Mouse (Mus musculus) spleen, postnatal 14 days (tissue): ENCODE data around the gene Col6a4.

Experiments used
- DNase-seq, 2 experiments: peaks; one replicate each; pipeline ENCODE4 v3.0.0; 2021 to 2022; ENCODE audit warnings: low spot score in 2 of 2

Col6a4 gene

DNA sequence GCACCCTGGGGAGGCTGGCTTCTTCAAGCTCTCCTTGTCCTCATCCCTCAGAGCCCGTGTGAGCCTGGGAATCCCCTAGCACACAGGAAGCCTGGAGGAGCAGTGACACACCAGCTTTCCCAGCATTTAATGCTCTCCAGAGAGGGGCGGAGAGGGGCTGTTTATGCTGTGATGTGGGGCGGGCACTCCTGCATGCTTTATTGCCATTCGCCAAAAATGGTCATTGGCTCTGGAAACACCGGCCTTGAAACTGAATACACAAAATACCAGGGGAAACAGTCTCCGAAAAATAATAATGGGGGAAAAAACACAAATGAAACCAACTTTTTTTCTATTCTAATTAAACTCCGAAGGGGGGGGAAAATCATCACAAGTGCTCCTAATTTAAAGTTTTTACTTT, at the start of gene Col6a4:
Gene Col6a4 (minus strand): TSS at position 101 of the 400 bp plus-strand sequence.
- no peak for DNase-seq

DNA sequence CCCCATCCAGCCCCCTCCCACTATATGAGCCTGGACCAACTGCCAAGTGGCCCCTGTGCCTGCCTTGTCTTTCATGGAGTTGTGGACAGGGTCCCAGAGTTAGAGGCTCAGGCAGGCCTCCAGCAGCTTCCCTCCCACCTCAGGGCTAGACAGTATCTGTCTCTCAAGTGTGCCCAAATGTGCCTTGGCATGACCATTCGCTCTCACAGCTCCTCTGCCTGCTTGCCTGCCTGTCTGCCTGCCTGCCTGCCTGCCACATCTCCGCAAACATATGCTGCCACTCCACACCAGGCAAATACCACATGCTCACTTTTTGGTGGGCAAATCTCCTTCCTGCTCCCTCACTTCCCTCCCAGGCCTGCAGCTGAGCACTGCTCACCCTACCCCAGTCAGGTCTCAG, 49.0 kb upstream of the Col6a4 start:
- no peak for DNase-seq

DNA sequence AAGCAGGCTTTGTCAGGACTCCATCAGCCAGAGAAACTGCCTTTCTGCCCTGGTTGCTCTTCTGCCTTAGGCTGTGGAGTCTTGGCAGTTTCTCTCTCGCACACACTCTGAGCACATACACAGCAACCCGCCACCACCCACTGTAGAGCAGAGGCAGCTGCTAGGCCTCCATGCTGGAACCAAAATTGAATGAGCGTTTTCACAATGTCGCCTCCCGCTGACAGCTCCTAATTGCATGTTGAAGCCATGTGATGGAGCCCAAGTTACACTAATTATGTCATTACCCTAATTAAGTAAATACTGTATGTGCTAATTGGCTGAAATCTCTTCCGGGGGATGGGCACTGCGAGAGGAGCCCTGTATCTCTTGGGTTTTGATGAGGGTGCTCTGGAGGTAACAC, 47.6 kb upstream of the Col6a4 start:
- DNase-seq = no peak

DNA sequence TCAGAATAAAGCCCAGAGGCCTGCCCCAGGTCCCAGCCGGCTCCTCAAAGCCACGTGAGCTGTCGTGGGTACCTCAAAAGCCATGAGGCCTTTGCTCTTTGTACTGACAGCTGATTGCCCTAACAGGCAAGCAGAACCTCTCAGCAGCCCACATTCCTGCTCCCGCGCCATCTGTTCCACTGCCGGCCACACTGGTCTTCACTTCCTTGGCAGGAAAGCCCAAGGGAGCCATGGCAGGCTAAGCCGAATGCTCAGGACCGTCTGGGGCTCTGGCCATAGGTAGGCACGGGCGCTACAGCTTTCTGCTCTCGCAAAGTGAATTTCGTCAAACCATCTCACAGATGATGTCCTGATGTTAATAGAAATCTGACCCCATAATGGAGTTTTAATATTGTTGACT, 45.4 kb upstream of the Col6a4 start:
- no peak for DNase-seq

DNA sequence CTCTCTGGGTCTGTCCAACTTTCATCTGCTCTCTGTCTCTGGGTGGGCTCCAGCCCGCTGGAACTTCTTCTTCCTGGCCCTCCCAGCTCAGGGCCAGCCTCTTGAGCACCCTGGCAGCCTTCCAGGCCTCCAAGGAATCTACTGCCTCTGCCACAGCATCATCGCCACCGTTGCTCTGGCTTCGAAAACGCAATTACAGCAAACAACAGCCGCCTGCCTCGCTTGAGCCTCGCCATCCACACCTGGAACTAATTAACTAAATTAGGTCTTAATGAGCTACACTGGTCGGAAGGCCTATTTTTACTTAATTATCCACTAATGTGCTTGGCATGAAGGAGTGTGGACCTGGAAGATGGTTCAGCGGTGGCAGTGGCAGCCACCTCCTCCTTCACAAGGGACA, 43.2 kb upstream of the Col6a4 start:
- DNase-seq = no peak

DNA sequence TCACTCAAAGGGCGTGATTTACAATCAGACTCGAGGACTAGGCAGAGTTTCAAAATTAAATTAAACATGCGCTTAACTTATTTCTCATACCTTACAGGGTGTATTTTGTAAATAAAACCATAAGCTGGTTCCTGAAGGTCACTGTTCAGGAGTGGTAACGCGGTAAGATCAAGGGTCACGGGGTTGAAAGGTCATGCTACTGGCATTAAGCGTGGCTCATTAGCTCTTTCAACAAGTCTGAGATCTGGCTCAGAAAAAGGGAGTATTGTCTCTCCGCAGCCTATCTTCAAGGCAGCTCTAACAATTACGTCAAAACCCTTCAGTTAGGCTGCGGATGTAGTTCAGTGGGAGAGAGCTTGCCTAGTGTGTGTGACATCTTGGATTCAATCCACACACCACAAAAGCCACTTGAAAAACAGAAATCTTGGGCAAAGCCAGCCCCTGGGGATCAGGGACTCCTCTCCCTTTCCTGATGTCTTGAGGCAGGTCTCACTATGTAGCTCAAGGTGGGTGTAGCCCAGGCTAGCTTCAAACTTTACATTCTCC, 41.2 kb upstream of the Col6a4 start:
- no peak for DNase-seq

DNA sequence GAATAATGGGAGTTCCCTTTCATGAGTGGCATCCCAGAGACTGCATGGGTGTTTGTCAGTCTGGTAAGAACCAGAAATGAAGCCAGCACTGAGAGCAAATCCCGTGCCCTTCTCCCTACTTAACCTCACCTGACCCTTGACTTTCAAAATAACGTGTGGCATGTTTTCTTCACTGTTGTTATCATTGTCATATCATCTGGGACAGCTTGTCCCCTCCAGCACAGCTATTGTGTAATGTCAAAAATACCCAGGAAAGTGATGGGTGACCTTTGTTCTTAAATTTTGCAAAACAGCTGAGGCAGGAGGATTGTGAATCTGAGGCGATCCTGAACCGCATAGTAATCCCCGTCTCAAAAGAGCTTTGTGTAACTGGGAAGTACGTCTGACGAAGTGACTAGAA, 33.7 kb upstream of the Col6a4 start:
- DNase-seq = no peak

DNA sequence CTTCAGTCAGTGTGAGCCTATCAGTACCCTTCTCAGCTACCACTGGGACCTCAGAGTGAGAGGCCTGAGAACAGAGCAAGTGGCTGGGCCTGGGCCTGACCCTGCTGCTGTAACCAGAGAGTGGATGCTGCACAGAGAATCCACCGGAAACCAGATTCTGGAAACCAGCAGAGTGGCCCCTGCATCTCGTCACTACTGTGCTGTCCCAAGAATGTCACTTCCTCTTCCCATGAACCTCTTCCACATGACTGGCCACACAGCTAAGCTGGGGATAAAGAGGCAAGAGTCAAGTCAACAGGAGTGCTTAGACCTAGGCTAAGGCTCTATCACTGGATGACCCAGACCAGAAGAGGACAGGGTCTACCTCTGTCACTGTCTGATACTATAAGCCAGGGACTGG, 32.5 kb upstream of the Col6a4 start:
- DNase-seq = no peak

DNA sequence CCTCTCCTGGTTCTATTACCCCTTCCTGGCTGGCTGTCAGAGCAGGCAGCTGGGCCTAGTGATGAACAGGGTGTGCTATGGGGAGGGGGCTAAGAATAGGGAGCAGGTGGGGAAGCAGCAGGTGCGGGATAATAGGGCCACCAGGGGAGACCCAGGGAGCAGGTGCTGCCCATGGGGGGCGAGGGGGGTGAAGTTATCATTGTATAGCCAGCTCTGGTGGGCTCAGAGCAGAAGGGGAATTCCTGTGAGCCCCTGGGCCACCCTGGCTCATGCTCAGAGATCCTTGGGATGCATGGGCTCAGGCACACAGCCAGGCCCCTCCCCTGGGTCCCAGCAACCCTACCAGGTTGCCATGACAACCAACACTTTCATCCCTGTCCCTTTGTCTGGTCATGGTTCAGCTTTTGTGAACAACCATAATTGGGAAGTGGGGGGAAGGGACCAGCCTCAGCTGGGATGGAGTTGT, 30.2 kb upstream of the Col6a4 start:
- DNase-seq = no peak

DNA sequence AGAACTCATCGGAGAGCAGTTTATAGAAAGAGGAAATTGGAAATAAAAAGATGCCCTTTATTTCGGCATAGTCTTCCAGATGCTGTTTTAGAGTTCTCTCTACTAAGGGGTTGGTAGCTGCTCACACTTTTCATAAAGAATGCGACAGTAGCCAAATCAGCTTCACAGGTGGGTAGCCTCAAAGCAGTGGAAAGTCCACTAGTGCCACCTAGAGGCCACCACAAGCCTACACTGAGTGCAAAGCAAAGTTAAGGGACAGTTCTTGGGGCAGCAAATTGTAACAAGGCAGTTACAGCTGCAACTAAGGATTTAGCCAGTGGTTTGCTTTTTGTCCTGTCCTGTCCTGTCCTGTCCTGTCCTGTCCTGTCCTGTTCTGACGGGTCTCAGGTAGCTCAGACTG, 27.0 kb upstream of the Col6a4 start:
- peak in 1 of 2 experiments; percentile 13 for DNase-seq

DNA sequence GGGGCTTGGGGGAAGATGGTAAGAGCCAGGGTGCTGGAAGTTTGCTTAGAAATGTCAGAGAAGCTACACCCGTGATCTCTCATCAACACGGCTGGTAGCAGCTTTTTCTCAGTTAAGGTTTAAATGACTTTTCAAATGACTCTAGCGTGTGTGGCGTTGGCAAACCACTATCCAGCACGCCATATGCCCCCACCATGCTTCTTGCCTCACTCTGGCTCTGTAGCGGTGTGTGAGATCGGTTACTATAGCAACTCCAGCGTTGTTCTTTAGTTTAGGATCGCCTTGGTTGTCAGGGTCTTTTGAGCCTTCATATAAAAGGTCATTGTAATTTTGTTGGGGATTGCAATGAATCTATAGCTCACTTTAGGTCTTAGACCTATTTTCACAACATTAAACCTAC, 22.5 kb upstream of the Col6a4 start:
- no peak for DNase-seq

DNA sequence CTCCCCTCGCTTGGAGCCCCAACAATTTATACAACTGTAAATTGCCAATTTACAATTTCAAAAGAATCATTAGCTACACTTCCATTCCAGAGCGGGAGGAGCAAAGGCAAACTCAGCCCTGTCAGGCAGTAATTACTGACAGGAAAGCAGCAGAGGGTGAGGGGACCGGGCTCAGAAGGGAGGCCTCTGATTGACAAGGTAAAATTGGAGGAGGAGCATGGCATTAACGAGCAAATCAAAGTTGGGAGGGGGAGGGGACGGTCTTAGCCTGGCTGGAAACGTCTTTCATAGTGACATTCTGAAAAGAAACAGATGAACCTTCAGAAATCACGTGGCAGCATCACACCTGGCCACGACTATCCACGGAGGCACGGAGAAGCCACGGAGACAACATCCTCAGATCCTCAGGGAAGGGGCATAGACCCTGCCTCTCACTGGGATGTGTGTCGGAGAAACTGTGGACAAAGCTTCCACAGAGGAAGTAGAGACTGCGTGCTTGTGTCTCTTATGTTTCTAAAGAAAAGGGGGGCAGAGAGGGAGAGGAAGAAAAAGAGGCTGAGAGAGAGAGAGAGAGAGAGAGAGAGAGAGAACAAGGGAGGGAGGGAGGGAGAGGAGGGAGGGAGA, 19.3 kb upstream of the Col6a4 start:
- DNase-seq = no peak

DNA sequence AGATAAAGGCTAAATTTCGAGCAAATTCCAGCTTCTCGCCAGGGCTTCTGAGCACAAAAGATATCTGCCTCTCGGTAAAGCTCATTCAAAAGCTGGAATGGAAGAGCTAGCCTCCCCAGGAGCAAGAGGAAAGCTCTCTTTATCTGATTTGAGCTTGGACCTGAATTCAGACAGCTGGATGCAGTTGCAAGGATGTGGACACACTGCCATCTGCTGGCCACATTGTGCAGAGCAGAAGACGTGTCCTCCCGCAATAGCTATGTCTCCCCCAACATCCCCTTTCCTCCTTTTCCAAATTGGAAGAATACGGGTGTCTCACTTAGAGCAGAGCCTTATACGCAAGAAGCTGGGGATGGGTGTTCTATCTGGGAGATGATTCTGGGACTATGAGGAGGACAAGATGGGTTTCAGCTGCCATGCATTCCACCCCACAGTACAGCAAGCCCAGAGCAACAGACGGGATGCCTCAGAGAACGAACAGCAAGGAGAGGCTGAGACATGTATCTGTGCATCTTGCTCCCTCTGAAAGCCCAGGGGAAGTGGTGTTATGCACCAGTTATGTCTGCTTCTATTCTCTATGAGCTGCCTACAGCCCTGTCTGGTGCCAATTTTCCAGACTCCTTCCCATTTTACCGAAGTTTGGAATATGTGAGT, 16.3 kb upstream of the Col6a4 start:
- DNase-seq = peak; percentile 15 to 36

DNA sequence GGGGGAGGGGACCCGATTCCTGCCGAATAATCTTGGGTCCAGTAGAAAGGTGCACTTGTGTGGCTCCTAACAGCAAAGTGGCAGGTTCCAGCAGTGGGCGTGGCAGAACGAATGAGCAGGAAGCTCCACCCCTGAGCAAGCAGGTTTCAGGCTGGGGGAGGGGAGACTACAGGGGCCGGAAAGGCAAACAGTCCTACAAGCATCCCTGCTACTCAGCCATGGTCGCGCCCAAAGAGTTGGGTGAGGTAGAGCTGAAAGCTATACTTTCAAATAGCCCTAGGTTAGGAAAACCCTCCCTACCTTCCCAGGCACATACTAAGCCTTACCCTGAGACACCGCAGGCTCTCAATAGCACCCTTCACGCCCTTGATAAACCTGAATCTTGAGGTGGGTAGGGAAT, 9.7 kb upstream of the Col6a4 start:
- DNase-seq = no peak

DNA sequence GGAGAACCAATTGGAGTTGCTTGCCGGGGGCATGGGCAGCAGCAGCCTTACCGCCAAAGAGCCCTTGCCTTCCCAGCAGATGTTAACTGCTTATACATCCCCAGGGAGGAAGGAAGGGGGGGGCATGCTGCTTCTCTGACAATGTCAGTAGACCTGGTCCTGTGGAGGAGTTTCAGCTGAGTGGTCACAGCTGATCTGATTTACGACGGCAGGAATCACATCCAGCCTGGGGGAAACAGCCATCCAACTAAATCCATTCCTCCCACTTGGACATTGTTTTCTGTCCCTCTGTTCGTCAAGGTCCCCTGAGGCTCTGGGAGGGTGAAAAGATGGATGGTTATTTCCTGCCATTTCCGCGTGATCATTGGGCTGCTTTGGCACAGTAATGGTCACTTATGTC, 7.8 kb upstream of the Col6a4 start:
- DNase-seq = no peak

DNA sequence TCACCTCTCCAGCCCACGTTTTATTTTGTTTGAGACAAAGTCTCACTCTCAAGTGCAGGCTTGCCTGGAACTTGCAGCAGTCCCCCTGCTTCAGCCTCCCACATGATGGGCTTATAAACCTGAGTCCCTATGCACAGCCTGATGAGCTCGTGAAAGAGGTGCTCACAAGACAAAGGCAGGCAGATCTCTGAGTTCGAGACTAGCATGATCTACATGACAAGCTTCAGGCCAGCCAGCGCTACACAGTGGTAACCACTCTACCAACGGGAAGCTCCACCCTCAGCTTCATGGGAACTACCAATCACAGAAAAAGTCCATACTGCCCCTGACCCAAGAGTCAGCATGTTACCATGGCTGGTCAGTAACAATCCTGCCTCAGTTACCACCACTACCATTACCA, 4.6 kb upstream of the Col6a4 start:
- DNase-seq = no peak

DNA sequence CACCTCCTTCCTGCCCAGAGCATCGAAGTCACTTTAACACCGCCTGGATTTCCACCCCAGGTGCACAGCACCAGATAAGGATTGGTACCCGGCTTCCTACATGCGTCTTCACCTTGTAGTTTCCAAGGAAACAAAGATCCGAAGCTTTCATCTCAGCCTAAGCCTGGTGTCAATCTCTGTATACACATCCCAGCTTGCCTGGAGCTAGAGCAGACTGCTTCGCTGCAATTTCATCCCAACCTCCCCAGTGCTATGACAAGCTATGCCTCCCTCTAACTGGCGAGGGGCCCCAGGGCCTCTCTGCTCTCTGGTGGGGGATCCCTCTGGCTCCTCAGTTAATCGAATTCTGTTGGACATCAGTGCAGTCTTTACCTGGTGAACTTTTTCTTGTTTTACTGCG, 3.7 kb upstream of the Col6a4 start:
- DNase-seq = no peak

DNA sequence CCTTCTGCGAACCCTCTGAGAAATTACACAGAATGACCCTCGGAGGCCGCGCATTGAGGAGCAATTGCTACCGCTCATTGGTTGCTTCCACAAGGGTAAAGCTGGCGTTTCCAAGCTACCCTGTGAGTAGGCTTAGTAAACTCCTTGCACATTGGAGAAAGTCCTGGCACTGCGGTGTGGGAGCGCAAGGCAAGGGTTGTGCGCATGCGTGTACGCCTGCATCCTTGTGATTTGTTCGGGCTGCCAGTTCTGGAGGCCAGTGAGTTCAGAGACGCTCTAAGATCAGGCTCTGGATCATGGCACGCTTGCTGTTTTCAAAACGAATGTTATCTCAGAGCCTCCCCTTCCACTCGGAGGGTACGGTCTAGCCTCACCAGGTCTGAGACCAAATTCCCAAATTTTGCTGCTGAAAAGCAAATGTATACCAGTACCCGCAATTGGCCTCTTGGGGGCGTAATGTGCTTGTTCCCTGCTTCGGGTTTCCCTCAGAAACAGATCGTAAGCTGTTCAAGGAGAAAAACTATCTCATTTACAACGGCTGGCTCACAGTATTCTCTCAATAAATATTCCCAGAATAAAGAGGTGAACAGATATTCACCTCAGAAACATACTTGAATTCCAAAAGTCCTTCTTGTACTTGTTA, 2.9 kb upstream of the Col6a4 start:
- DNase-seq = no peak

DNA sequence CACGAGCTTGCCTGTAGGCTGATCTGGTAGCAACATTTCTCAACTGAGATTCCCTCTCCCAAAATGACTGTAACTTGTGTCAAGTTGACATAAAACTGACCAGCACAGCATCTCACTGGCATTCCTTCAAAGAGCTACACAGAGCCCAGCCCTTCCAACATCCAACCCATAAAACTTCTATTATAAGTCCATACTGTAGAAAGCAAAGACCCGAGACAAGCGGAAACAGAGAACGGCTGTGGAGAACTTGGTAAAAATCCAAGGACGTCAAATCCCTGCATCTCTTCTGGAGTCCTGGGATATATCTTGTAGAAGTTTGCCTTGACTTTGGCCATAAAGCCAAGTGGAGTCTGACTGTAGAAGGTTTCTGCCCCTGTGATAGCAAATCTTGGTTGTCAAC, 15.1 kb downstream of the Col6a4 start:
- DNase-seq = no peak

DNA sequence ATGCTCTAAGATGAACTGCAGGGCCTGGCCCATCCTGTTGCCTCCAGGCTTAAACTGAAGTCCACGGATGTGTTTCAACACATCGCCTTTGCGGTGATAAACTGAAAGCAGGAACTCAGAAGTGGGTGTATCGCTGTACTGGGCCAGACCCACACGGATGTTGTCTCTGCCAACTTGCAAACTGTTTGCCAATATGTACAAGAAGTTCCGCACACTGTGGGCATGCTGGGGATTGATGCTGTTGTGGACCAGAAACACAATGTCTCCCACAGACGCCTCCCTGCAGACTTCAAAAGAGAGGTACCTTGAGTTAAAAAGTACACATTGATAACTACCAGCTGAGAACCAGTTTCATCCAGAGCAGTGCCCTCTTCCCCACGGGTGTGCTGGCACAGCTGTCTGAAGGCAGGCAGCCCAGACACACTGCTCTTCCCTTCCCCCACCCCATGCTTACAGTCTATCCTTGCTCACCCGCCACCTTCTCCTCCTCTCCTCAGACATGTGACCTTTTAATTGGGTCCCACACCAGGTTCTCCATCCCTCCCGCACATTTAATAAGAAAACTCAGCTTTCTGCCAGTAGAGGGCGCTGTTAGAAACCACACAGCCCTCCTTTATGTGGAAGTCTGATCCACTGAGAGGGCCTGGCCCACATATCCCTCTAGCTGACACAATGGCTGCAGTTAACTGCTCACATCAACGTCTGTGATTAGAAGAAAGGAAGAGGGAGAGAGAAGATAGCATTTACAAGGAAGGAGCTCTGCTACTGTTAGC, 16.1 kb downstream of the Col6a4 start:
- peak in 1 of 2 experiments; percentile 32 for DNase-seq

DNA sequence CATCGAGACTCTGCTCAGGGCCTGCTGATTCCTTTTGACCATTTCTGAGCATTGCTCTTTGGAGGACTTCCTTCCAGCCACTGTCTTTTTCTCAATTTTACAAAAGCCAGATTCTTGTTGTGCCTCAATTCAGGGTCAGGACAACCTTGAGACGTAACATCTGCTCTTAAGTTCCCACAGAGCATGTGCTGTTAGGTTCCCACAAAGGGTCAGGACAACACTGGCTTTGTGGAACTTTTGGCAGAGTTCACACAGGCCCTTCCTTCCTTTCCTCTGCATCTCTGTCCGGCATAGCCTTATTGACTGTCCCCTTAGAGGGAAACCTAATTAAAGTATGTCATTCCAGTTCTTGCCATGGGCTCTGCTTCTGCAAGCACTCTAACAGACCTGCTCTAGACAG, 18.6 kb downstream of the Col6a4 start:
- no peak for DNase-seq

DNA sequence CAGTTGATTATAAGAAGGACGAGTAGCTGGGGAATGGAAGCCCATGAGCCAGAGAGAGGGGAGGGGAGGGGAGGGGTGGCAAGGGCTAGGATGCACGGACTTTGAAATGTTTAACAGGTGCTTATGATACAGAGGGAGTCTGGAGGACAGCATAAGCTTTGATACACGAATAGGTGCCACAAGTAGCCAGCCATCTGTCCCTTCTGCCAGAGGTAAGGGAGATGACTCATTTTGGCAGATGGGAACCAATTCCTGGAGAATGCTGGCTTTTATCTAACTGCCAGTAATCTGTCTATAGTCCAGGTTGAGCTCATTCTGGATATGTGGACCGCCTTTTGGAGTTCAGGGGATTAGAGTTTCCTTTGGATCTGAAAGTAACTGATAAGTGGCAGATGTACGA, 20.3 kb downstream of the Col6a4 start:
- DNase-seq = no peak
